Mouse (Mus musculus) ES-E14 (cell line): ENCODE measurements around the gene Ets1.

Experiments used
- CHD2 ChIP-seq: IDR thresholded peaks from 2 replicates; pipeline ENCODE4 v1.6.1; 2014; ENCODE audit warnings: mild to moderate bottlenecking, low read depth, low read length, inconsistent platforms
- HCFC1 ChIP-seq: IDR thresholded peaks from 2 replicates; pipeline ENCODE4 v1.6.1; 2012; ENCODE audit warnings: low read length, inconsistent platforms, borderline replicate concordance; ENCODE audit not compliant: insufficient read depth
- MAFK ChIP-seq: IDR thresholded peaks from 2 replicates; pipeline ENCODE4 v1.6.1; 2014; ENCODE audit warnings: mild to moderate bottlenecking, low read depth, low read length, inconsistent platforms; ENCODE audit not compliant: insufficient read depth
- ZC3H11A ChIP-seq: IDR thresholded peaks from 2 replicates; pipeline ENCODE4 v1.6.1; 2012; ENCODE audit warnings: low read depth, mild to moderate bottlenecking, inconsistent platforms, low read length, borderline replicate concordance
- ZNF384 ChIP-seq: IDR thresholded peaks from 2 replicates; pipeline ENCODE4 v1.6.1; 2012; ENCODE audit warnings: low read depth, low read length, inconsistent platforms

DNA sequence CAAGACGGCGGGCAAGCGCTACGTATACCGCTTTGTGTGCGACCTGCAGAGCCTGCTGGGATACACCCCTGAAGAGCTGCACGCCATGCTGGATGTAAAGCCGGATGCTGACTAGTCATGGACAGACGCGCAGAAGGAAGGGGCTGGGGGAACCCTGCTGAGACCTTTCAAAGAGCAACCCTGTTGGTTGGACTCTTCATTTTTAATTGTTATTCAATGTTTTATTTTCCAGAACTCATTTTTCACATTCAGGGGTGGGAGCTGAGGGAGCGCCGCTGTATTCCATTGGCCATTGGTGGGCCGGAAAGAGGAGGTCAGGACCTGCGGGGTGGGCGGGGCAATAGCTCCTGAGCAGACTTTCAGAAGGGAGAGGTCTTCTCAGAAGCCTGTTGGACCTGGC, 118.3 kb downstream of the Ets1 start:
- TF ChIP-seq MAFK (no peak), HCFC1 (no peak), ZC3H11A (no peak), CHD2 (no peak), ZNF384 (no peak)
